Mouse (Mus musculus): ENCODE results near the gene Rsbn1. TPM values are rescaled to one million over a fixed set of nuclear protein-coding genes. Genes with fewer than 3 reads are reported as not detected.

Rsbn1 gene
- polyA plus RNA-seq, 1 experiment, result 2.6 TPM

GRCm38 (mm10) chr3:103984556-103984955 is 70.6 kb downstream of the Rsbn1 start:
- TF ChIP-seq MAX (IDR thresholded peaks at IDR 0.05) (no peak), USF1 (IDR thresholded peaks at IDR 0.05; ENCODE audit: low read depth) (no peak), CEBPB (IDR thresholded peaks at IDR 0.05; ENCODE audit: low read depth) (no peak)
- Histone ChIP-seq H3K79me2 (ENCODE audit: control insufficient read depth, insufficient read depth) (no peaks in the 10 kb centered on the region), H3K27me3 (ENCODE audit: control insufficient read depth, insufficient read depth, insufficient read length) (no peaks in the 10 kb centered on the region), H3K79me3 (ENCODE audit: low read depth) (no peaks in the 10 kb centered on the region), H3ac (ENCODE audit: control insufficient read depth, insufficient read length, low read depth) (no peak overlapping the region), H3K36me3 (ENCODE audit: control insufficient read depth, insufficient read depth) (peaks cover 59% of the 10 kb centered on the region), H3K4me3 (ENCODE audit: insufficient read depth, poor library complexity, severe bottlenecking) (no peak overlapping the region)

GRCm38 (mm10) chr3:103985194-103985593 is 71.3 kb downstream of the Rsbn1 start:
- H3ac ChIP-seq (ENCODE audit: control insufficient read depth, insufficient read length, low read depth), result no peak overlapping the region
- no peaks in the 10 kb centered on the region for H3K27me3 ChIP-seq (ENCODE audit: control insufficient read depth, insufficient read depth, insufficient read length)
- peaks cover 62% of the 10 kb centered on the region for H3K36me3 ChIP-seq (ENCODE audit: control insufficient read depth, insufficient read depth)
- no peaks in the 10 kb centered on the region for H3K79me2 ChIP-seq (ENCODE audit: control insufficient read depth, insufficient read depth)
- TF ChIP-seq CEBPB (IDR thresholded peaks at IDR 0.05; ENCODE audit: low read depth), result no peak
- TF ChIP-seq FOSL1 (IDR thresholded peaks at IDR 0.05; ENCODE audit: insufficient read depth, low read length, poor library complexity, severe bottlenecking), result no peak
- no peak for TF ChIP-seq CTCF (IDR thresholded peaks at IDR 0.05; ENCODE audit: control insufficient read depth, insufficient read depth, insufficient read length)
- no peak for TF ChIP-seq MYOG (IDR thresholded peaks at IDR 0.05; ENCODE audit: control insufficient read depth, extremely low read depth, insufficient read length)
- TF ChIP-seq MYOD1 (IDR thresholded peaks at IDR 0.05; ENCODE audit: control insufficient read depth, insufficient read length, low read depth), result no peak
- TF ChIP-seq USF1 (IDR thresholded peaks at IDR 0.05; ENCODE audit: low read depth), result no peak
- TF ChIP-seq MAX (IDR thresholded peaks at IDR 0.05), result no peak
- no peak overlapping the region for H3K4me3 ChIP-seq (ENCODE audit: insufficient read depth, poor library complexity, severe bottlenecking)
- H3K79me3 ChIP-seq (ENCODE audit: low read depth), result no peaks in the 10 kb centered on the region

- no peaks in the 10 kb centered on the region for H3K79me3 ChIP-seq (ENCODE audit: low read depth)
- H3K27me3 ChIP-seq (ENCODE audit: control insufficient read depth, insufficient read depth, insufficient read length), result no peaks in the 10 kb centered on the region
- no peak overlapping the region for H3K4me3 ChIP-seq (ENCODE audit: insufficient read depth, poor library complexity, severe bottlenecking)
- no peaks in the 10 kb centered on the region for H3K79me2 ChIP-seq (ENCODE audit: control insufficient read depth, insufficient read depth)
- H3ac ChIP-seq (ENCODE audit: control insufficient read depth, insufficient read length, low read depth), result no peak overlapping the region
- TF ChIP-seq CTCF (IDR thresholded peaks at IDR 0.05; ENCODE audit: control insufficient read depth, insufficient read depth, insufficient read length), result no peak
- TF ChIP-seq CEBPB (IDR thresholded peaks at IDR 0.05; ENCODE audit: low read depth), result no peak
- TF ChIP-seq FOSL1 (IDR thresholded peaks at IDR 0.05; ENCODE audit: insufficient read depth, low read length, poor library complexity, severe bottlenecking), result no peak
- TF ChIP-seq MAX (IDR thresholded peaks at IDR 0.05), result no peak
- no peak for TF ChIP-seq MYOG (IDR thresholded peaks at IDR 0.05; ENCODE audit: control insufficient read depth, extremely low read depth, insufficient read length)
- no peak for TF ChIP-seq MYOD1 (IDR thresholded peaks at IDR 0.05; ENCODE audit: control insufficient read depth, insufficient read length, low read depth)
- TF ChIP-seq USF1 (IDR thresholded peaks at IDR 0.05; ENCODE audit: low read depth), result no peak
- H3K36me3 ChIP-seq (ENCODE audit: control insufficient read depth, insufficient read depth), result peaks cover 78% of the 10 kb centered on the region
These were observed 74.0 kb downstream of the Rsbn1 start for GRCm38 (mm10) chr3:103987831-103988432.

GRCm38 (mm10) chr3:103989352-103989751 is 75.4 kb downstream of the Rsbn1 start:
- Histone ChIP-seq H3K79me3 (ENCODE audit: low read depth) (no peaks in the 10 kb centered on the region), H3K4me3 (ENCODE audit: insufficient read depth, poor library complexity, severe bottlenecking) (no peak overlapping the region), H3ac (ENCODE audit: control insufficient read depth, insufficient read length, low read depth) (no peak overlapping the region), H3K36me3 (ENCODE audit: control insufficient read depth, insufficient read depth) (peaks cover 77% of the 10 kb centered on the region), H3K79me2 (ENCODE audit: control insufficient read depth, insufficient read depth) (no peaks in the 10 kb centered on the region), H3K27me3 (ENCODE audit: control insufficient read depth, insufficient read depth, insufficient read length) (no peaks in the 10 kb centered on the region)
- TF ChIP-seq MAX (IDR thresholded peaks at IDR 0.05) (no peak), FOSL1 (IDR thresholded peaks at IDR 0.05; ENCODE audit: insufficient read depth, low read length, poor library complexity, severe bottlenecking) (no peak), CEBPB (IDR thresholded peaks at IDR 0.05; ENCODE audit: low read depth) (no peak), MYOG (IDR thresholded peaks at IDR 0.05; ENCODE audit: control insufficient read depth, extremely low read depth, insufficient read length) (no peak), MYOD1 (IDR thresholded peaks at IDR 0.05; ENCODE audit: control insufficient read depth, insufficient read length, low read depth) (no peak), USF1 (IDR thresholded peaks at IDR 0.05; ENCODE audit: low read depth) (no peak), CTCF (IDR thresholded peaks at IDR 0.05; ENCODE audit: control insufficient read depth, insufficient read depth, insufficient read length) (no peak)

GRCm38 (mm10) chr3:103991271-103991670 is 77.4 kb downstream of the Rsbn1 start:
- Histone ChIP-seq H3K27me3 (ENCODE audit: control insufficient read depth, insufficient read depth, insufficient read length) (no peaks in the 10 kb centered on the region), H3K79me2 (ENCODE audit: control insufficient read depth, insufficient read depth) (no peaks in the 10 kb centered on the region), H3K79me3 (ENCODE audit: low read depth) (no peaks in the 10 kb centered on the region), H3ac (ENCODE audit: control insufficient read depth, insufficient read length, low read depth) (no peak overlapping the region), H3K36me3 (ENCODE audit: control insufficient read depth, insufficient read depth) (peaks cover 67% of the 10 kb centered on the region), H3K4me3 (ENCODE audit: insufficient read depth, poor library complexity, severe bottlenecking) (no peak overlapping the region)
- no peak for TF ChIP-seq CTCF (IDR thresholded peaks at IDR 0.05; ENCODE audit: control insufficient read depth, insufficient read depth, insufficient read length)
- TF ChIP-seq MYOG (IDR thresholded peaks at IDR 0.05; ENCODE audit: control insufficient read depth, extremely low read depth, insufficient read length), result no peak
- no peak for TF ChIP-seq FOSL1 (IDR thresholded peaks at IDR 0.05; ENCODE audit: insufficient read depth, low read length, poor library complexity, severe bottlenecking)
- TF ChIP-seq MAX (IDR thresholded peaks at IDR 0.05), result no peak
- no peak for TF ChIP-seq USF1 (IDR thresholded peaks at IDR 0.05; ENCODE audit: low read depth)
- no peak for TF ChIP-seq CEBPB (IDR thresholded peaks at IDR 0.05; ENCODE audit: low read depth)
- TF ChIP-seq MYOD1 (IDR thresholded peaks at IDR 0.05; ENCODE audit: control insufficient read depth, insufficient read length, low read depth), result no peak

GRCm38 (mm10) chr3:103998724-103999123 is 84.8 kb downstream of the Rsbn1 start:
- H3K79me3 ChIP-seq (ENCODE audit: low read depth), result no peaks in the 10 kb centered on the region
- peaks cover 36% of the 10 kb centered on the region for H3K36me3 ChIP-seq (ENCODE audit: control insufficient read depth, insufficient read depth)

More at GRCm38 (mm10) chr3:103998724-103999123, 84.8 kb downstream of the Rsbn1 start:
- Histone ChIP-seq H3K79me2 (ENCODE audit: control insufficient read depth, insufficient read depth) (no peaks in the 10 kb centered on the region), H3K27me3 (ENCODE audit: control insufficient read depth, insufficient read depth, insufficient read length) (no peaks in the 10 kb centered on the region), H3K4me3 (ENCODE audit: insufficient read depth, poor library complexity, severe bottlenecking) (no peak overlapping the region), H3ac (ENCODE audit: control insufficient read depth, insufficient read length, low read depth) (no peak overlapping the region)
- TF ChIP-seq CEBPB (IDR thresholded peaks at IDR 0.05; ENCODE audit: low read depth) (no peak), MYOD1 (IDR thresholded peaks at IDR 0.05; ENCODE audit: control insufficient read depth, insufficient read length, low read depth) (no peak), CTCF (IDR thresholded peaks at IDR 0.05; ENCODE audit: control insufficient read depth, insufficient read depth, insufficient read length) (no peak)
